Mouse (Mus musculus) cortical plate, adult 2 months (tissue): ENCODE measurements around the gene Foxd2. TPM values are rescaled to one million over a fixed set of nuclear protein-coding genes. Genes with fewer than 3 reads are reported as not detected.

Experiments
- H3K27ac ChIP-seq: fragments of 200-500 bp; 2 replicates; pipeline ENCODE4 v1.5.1; 2012; ENCODE audit warnings: low read length, control low read depth, inconsistent platforms; ENCODE audit not compliant: insufficient read depth
- H3K4me1 ChIP-seq: fragments of 200-500 bp; 2 replicates; pipeline ENCODE4 v1.6.1; 2011; ENCODE audit warnings: low read length; ENCODE audit not compliant: control insufficient read depth, insufficient read depth
- H3K4me3 ChIP-seq: fragments of 200-500 bp; 2 replicates; pipeline ENCODE4 v1.5.1; 2011; ENCODE audit warnings: mild to moderate bottlenecking, low read length, control low read depth; ENCODE audit not compliant: insufficient read depth
- CTCF ChIP-seq: fragments of 200-500 bp; IDR thresholded peaks from 2 replicates; pipeline ENCODE4 v1.5.1; 2011; ENCODE audit warnings: mild to moderate bottlenecking, control low read depth, low read length; ENCODE audit not compliant: insufficient read depth; ENCODE audit errors: extremely low read depth
- POLR2A ChIP-seq: fragments of 200-500 bp; IDR thresholded peaks from 2 replicates; pipeline ENCODE4 v1.6.1; 2011; ENCODE audit warnings: mild to moderate bottlenecking, low read length, control low read depth; ENCODE audit not compliant: insufficient read depth; ENCODE audit errors: extremely low read depth
- polyA plus RNA-seq: library from polyadenylated mRNA; depleted of rRNA; stranded (reverse); fragments of >200 nt; gene quantifications from 2 replicates; pipeline ENCODE4 v1.2.3, GENCODE M21; 2012

The Foxd2 gene
- polyA plus RNA-seq, 1 experiment: 0.19 TPM

DNA sequence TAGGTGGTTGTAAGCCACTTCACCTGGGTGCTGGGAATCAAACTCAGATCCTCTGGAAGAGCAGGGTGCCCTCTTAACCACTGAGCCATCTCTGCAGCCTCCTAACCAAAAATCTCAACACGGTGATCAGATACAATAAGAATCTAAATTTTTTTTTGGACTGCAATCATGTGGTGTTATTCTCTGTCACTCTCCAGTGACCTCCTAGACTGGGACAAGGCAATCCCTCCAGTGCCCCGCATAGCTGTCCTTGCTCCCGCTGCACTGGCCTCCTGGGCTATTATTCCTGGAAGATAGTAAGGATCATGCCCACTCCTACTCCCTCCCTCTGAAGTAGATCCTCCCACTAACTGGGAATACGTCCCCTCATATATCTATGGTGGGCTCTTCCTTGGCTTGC is 32.6 kb upstream of the Foxd2 start:
- Histone ChIP-seq H3K4me3 (no peak overlapping the region), H3K27ac (no peak overlapping the region), H3K4me1 (no peaks in the 10 kb centered on the region)
- no peak for TF ChIP-seq CTCF
- no peak for TF ChIP-seq POLR2A

DNA sequence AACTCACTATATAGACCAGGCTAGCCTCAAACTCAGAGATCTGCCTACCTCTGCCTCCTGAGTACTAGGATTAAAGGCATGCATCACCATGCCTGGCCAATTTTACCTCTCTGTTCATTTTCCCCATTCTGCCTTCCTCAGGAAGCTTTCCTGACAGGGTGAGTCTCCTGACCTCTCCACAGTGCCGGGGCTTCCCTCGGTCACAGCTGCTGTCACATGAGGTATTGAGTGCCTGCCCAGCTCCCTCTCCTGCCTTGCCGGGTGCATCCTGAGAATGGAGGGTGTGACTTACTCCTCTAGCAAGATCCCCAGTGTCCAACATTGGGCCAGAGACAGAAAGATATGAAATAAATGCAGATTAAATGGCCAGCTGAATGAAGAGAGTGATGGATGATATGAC is 29.6 kb upstream of the Foxd2 start:
- Histone ChIP-seq H3K4me3 (no peak overlapping the region), H3K27ac (no peak overlapping the region), H3K4me1 (no peaks in the 10 kb centered on the region)
- TF ChIP-seq POLR2A: no peak
- TF ChIP-seq CTCF: no peak

DNA sequence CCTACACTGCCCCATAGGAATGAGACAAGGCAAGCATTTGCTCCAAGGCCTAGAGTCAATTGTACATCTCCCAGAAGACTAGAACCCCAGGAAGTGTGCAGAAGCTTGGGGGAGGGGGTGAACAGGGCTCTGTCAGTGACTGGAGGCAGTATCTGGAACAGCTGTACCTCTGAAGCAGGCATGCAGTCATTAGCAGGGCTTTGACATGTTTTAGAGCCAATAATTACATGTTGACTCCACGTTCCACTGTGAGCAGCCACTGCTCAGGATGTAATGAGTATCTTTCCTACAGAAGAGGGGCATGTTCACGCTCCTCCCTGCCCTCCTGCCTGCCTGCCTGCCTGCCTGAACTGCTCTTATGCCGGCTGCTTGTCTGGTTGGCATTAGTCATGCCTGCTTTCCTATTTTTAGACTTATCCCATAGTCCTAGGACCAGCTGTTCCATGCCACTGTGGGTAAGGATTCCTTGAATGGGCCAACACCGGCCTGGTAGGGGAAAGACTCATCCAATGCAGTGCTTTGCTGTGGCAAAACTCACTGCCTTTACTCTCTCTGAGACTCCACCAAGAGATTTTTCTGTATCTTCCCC is 28.9 kb upstream of the Foxd2 start:
- TF ChIP-seq POLR2A (no peak), CTCF (no peak)
- no peaks in the 10 kb centered on the region for H3K4me1 ChIP-seq

DNA sequence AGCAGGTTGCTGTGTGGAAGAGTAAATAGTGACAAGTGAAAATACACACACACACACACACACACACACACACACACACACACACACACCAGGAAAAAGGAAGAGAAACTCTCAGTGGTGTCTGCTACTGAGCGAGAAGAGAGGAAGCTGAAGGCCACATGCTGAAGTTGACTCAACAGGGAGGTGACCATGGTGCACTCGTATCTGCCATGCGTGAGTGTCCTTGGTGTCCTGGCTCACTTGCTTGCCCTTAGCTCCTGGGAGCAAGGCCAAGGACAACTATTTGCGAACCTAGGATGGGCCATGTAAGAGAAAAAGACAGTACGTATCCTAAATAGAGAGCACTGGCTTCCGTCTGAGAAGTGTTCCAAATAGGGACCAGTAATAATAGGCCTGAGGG is 25.5 kb upstream of the Foxd2 start:
- Histone ChIP-seq H3K4me1 (no peaks in the 10 kb centered on the region), H3K4me3 (no peak overlapping the region), H3K27ac (no peak overlapping the region)
- TF ChIP-seq CTCF (no peak), POLR2A (no peak)

More for the DNA sequence above, 28.9 kb upstream of the Foxd2 start:
- H3K4me3 ChIP-seq: no peak overlapping the region
- H3K27ac ChIP-seq: no peak overlapping the region

DNA sequence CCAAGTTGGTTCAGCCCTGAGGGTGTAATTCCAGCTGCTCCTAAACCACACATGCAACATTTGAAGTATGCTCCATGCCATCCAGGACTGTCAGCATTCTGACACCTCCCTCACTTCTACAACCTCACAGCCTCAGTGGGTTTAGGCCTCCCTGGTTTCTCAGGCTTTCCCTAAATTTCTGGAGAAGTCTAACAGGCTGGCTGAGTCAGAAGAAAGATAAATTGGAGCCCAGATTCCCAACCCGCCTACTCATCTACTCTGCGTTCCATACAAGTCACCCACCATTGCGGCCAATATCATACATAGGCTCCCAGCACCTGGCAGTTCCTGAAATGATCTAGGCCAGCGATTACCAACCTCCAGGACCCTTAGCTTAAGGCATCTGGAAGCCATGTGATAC is 24.1 kb upstream of the Foxd2 start:
- Histone ChIP-seq H3K4me3 (no peak overlapping the region), H3K27ac (no peak overlapping the region), H3K4me1 (no peaks in the 10 kb centered on the region)
- TF ChIP-seq POLR2A: no peak
- no peak for TF ChIP-seq CTCF

DNA sequence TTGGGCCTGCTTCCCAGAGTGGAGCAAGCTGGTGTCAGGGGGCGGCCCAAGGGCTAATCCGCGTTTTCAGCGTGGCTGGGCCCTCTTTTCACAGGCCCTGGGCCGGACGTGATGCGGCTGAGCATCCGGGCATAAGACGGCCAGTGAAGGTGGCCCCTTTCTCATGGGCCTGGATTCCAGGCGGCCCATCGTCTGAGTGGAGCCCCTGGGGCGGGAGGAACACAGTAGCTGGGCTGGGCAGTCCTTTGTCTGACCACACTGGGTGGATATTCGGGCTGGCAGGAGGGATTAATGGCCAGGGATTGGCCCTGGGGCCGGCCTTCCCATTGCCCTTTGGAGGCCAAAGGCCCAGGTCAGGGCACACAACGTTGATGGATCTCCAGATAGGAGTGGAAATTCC is 20.5 kb upstream of the Foxd2 start:
- no peak for TF ChIP-seq POLR2A
- TF ChIP-seq CTCF: no peak
- no peak overlapping the region for H3K27ac ChIP-seq

DNA sequence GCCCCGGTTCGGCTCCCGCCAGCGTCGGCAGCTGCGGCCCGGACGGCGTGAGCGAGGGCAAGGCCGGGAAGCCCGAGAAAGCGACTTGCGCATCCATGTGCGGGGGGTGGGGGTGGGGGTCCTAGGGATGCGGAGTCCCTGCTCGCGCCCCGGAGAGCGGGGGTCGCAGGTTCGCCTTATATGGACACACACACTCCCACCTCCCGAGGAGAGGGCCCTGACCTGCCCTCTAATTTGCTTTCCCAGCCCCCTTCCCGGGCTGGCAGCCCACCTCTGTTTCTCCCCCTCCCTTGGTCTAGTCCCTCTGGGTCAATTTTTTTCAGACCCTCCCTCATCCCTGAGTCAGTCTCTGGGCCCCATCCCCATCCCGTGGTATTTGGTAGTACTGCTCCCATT is 17.2 kb upstream of the Foxd2 start, which contains the start of gene Foxe3:
Gene Foxe3 (minus strand): TSS at position 97 of the 396 bp plus-strand sequence.
- H3K4me3 ChIP-seq: no peak within 1 kb of the TSS
- TF ChIP-seq POLR2A: no peak
- TF ChIP-seq CTCF: no peak
- no peak within 1 kb of the TSS for H3K27ac ChIP-seq
- no peaks in the 10 kb centered on the region for H3K4me1 ChIP-seq

More for the DNA sequence above, 20.5 kb upstream of the Foxd2 start:
- no peaks in the 10 kb centered on the region for H3K4me1 ChIP-seq
- H3K4me3 ChIP-seq: no peak overlapping the region

DNA sequence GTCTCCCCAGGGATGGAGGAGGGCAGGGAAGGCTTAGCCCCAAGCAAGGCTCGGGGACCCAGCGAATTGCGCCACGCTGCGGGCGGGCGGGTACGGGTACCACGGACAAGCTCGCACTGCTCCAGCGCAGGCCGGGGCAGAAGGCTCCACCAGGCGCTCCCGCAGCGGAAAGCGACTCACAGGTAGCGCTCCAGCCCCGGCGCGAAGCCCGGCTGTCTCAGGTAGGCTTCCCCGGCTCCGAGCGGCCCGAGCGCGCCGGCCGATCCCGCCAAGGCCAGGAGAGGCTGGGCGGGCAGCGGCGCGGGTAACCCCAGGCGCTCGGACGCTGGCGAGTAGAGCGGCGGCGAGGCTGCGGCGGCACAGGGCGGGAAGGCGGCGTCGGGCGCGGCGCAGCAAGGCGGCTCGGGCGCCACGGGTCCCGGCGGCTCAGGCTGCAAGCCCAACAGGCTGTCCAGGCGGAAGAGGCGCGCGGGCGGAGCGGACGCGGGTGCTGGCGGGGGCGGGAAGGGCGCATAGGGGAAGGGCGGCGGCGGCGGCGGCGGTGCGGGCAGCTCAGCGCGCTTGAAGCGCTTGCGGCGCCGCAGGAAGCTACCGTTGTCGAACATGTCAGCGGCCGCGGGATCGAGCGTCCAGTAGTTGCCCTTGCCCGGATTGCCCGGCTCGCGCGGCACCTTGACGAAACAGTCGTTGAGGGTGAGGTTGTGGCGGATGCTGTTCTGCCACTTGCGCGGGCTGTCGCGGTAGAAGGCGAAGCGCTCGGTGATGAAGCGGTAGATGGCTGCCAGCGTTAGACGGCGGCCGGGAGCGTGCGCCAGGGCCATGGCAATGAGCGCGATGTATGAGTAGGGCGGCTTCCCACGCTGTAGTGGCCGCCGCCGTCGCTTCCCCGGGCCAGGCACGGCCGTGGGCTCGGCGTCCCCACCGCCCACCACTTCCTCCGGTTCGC is 16.6 kb upstream of the Foxd2 start:
- no peak overlapping the region for H3K4me3 ChIP-seq
- no peak for TF ChIP-seq POLR2A
- no peak for TF ChIP-seq CTCF
- no peak overlapping the region for H3K27ac ChIP-seq
- no peaks in the 10 kb centered on the region for H3K4me1 ChIP-seq

DNA sequence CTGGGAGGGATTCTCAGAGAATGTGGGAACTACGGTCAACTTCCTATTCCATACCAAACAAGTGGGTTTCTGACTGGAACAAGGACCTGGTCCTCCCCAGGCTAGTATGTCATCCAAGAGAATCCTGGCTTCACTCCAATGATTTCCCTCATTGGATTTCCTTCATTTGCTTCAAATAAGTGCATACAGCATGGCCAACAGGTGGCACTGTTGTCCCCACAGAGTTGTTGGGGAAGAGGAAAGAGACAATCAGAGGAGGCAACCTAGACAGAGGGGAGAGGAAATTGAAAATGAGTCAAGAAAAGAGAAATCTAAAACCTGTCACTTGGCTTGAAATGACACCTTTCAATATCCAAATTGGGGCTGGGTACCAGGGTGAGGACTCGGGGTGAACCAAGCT is 8.4 kb upstream of the Foxd2 start:
- Histone ChIP-seq H3K4me1 (no peaks in the 10 kb centered on the region), H3K27ac (no peak overlapping the region), H3K4me3 (no peak overlapping the region)
- TF ChIP-seq POLR2A: no peak
- peak; percentile 35; the same call in 1 of the 2 replicates for TF ChIP-seq CTCF

DNA sequence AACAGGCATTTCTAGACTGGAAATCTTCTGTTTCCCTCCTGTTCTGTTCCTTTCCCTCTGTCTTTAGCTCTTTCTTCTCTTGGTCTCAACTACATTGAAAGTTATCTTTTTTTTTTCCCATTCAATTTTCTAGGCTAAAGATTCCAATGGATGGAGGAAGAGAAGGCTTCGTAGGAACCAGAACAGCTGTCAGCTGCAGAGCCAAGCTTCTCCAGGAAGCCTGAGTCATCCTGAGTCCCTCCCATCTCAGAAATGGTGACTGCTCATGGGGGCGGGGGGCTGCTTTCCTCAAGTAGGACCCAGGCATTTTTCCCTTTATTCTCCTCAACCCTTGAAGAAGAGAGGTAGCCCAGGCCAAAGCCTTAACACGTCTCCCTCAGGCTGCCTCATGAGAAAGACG is 7.4 kb upstream of the Foxd2 start:
- Histone ChIP-seq H3K4me3 (no peak overlapping the region), H3K4me1 (no peaks in the 10 kb centered on the region), H3K27ac (no peak overlapping the region)
- TF ChIP-seq CTCF: no peak
- TF ChIP-seq POLR2A: no peak
